Mouse (Mus musculus) right cerebral cortex, adult 18-20 months (tissue): Measurements from ENCODE around the gene Slc34a3.

Experiments used
- DNase-seq: peaks from one replicate; pipeline ENCODE4 v3.0.0; 2022; ENCODE audit warnings: mixed read lengths

Slc34a3 gene

GRCm38 (mm10) chr2:25224766-25225752 is 9.1 kb downstream of the Slc34a3 start:
- DNase-seq = peak; percentile 100

GRCm38 (mm10) chr2:25224492-25224765 is 9.7 kb downstream of the Slc34a3 start, which contains the start of gene Tubb4b:
Tubb4b (minus strand) TSS chr2:25224702.
- no peak for DNase-seq

DNA sequence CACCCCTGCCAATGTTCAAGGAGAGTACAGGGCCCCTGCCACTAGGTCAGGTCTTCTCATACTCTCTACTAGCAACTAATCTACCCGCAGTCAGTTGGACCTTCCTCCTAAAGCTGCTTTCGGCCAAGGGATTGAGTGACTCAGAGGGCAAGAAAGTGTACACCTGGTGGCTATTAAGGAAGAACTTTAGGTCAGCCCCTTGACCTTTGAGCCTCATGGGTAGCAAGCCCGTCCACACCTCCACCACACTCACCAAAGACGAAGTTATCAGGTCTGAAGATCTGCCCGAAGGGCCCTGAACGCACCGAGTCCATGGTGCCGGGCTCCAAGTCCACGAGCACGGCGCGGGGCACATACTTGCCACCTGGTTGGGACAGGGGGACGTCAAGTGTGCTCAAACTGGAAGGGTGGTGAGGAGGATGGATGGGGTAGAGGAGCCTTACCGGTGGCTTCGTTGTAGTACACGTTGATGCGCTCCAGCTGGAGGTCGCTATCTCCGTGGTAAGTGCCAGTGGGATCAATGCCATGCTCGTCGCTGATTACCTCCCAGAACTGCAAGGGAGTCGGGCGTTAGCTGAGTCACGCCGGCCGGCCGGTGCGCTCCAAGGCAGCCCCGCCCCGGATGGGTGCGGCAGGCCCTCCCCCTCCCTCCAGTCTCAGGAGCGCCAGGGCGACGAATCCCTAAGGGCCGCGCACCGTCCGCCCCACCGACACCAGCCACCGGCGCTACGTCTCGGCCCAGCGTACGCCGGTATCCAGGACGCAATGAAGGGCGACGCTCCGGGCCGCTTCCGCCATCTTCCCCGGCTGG is 10.3 kb downstream of the Slc34a3 start:
- DNase-seq = peak; percentile 82

GRCm38 (mm10) chr2:25221331-25221772 is 12.8 kb downstream of the Slc34a3 start:
- DNase-seq = no peak

DNA sequence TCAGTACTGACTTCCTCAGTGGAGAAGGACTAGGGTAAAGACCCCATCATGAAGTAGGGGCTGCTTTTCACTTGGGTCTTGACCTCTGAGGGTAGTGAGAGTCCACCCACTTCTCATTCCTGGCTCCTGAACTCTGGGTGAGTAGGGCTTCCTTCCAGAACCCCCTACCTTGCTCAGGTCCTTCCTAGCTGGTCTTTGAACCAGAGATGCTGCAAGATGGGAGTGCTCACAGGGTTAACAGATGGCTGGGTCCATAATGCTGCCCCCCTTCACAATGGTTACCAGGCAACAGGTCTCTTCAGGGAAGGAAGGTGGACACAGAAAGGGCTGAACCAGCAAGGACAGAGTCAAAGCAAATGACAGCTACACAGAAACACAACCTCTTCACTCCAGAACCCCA is 15.7 kb downstream of the Slc34a3 start, which contains the start of gene Fam166a:
Fam166a (plus strand) TSS at position 301 of the 400 bp plus-strand sequence.
- no peak for DNase-seq

- DNase-seq = no peak
Observed at GRCm38 (mm10) chr2:25217666-25218065, 16.5 kb downstream of the Slc34a3 start.

GRCm38 (mm10) chr2:25214444-25214843 is 19.7 kb downstream of the Slc34a3 start, which contains the start of gene Stpg3:
Stpg3 (minus strand) TSS chr2:25214637.
- no peak for DNase-seq

DNA sequence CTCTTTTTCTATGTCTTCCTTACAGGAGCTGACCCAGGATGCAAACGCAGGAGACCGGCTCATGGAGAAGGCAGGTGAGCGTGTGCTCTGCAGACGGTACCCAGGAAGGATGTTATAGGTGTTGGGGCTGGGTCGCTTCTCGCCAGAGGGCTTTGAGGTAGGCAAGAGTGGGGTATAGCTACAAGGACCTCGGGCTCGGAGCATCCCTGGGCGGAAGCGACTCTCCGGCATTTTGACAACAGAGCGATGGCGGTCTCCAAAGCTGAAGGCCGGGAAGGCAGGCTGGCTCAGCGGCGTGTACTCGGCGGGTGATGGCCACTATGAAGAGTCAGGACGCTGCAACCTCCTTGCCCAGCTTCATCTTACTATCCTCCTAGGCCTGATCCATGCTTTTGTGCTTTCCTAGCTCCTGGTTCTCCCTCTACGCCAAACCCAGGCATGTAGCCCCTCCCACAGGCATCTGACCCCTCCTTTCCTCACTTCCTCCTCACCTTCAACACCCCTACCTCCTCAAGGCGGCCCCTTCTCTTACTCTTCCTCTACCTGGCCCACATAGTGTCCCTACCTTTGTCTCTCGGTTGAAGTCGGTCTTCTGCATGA is 20.8 kb downstream of the Slc34a3 start:
- no peak for DNase-seq

- peak; percentile 85 for DNase-seq
Observed at GRCm38 (mm10) chr2:25211121-25211670, 23.0 kb downstream of the Slc34a3 start, which contains the start of gene Nelfb. Nelfb (minus strand) TSS chr2:25211489.

GRCm38 (mm10) chr2:25210686-25211085 is 23.5 kb downstream of the Slc34a3 start:
- no peak for DNase-seq

DNA sequence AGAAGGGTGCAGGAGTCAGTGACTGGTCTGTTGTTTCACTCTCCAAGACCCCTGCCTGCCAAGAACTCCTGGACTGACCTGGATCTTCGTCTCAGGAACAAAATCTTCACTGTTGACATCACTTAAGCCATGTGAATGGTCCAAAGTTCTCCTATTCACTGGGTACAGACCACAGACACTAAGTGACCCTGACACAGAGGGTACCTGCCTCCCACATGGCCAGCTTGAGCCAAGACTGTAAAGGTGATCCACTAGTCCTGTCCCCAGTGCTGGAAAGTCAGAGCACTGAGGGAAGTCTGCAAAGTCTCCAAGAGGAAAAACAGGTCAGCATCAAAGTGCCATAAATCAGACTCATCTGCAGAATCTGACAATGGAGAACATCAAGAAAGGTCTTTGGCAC is 26.6 kb downstream of the Slc34a3 start:
- no peak for DNase-seq

DNA sequence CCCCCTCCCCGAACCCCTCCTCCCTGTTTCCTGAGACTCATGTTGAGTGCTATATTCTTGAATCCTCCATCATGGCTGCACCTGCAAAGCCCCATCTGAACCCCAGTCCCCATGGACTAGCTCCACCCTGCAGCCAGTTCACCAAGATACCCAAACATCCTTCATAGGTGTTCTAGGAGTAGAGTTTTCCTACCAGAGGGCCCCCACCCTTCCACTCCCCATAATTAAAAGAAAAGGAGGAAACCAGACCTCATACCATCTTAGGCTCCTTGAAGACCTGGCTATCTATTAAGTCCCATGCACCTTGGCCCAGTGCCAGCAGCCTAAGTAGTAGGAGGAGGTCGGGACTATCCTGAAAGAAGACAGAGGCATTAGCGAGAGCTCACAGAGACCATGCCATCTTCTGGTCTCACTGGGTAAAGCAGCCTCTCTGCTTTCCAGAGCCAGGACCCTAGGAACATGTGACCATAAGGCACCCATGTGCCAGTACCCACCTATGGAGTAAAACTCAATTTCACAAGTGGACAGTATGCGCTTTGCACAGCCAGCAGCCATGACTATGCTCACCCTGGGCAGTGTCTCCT is 30.4 kb downstream of the Slc34a3 start:
- no peak for DNase-seq

DNA sequence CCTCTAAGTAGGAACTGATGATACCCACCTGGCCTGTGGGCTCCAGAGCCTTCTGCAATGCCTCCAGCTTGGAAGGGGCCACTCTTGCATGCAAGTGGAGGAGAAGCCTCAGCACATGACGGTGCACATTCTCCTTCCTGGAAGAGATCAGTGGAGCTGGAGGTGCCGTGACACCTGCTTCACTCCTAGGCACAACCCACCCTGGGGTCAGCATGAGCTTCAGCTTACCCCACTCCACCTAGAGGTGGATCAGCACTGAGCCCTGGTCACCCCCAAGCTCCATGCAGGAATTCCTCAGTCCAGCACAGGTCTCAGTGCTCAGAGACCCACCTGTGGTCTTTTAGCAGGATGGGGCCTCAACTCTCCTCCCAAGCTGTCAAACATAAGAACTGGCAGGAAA is 33.5 kb downstream of the Slc34a3 start:
- DNase-seq = no peak

GRCm38 (mm10) chr2:25197946-25198345 is 36.2 kb downstream of the Slc34a3 start:
- DNase-seq = no peak

GRCm38 (mm10) chr2:25197191-25197590 is 37.0 kb downstream of the Slc34a3 start:
- no peak for DNase-seq

GRCm38 (mm10) chr2:25196172-25196954 is 37.8 kb downstream of the Slc34a3 start, which contains the start of gene Tor4a:
Tor4a (minus strand) TSS chr2:25196886.
- DNase-seq = peak; percentile 18

- no peak for DNase-seq
Observed at GRCm38 (mm10) chr2:25195211-25196156, 38.7 kb downstream of the Slc34a3 start.

DNA sequence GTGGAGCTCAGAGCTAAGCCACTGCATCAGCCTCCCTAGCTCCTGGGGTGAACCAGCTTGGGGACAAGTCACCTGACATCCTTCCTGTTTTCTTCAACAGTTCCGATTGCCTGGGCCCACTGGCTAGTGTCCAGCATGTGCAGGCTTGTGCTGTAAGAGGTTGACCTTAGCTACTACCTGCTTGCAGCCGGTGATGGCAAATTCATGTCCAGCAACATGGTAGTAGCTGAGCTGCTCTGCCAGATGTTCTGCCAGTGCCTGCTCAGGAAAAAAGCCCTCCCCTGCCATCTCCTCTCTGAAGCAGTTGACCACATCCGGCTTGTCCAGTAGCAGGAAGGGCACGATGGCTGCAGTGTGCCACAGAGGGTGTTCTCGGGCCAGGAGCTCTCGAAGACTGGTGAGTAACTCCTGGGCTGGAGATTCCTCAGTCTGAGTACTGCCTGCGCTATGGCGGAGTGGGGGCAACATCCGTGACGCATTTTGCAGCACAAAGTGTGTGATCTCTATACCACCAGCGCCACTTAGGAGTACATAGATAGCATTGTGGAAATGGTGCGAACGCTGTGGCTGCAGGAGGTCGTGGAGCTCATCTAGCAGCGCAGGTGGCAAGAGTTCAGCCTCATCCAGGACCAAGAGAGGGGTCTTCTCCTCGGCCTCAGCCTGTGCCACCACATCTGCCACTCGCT is 39.5 kb downstream of the Slc34a3 start:
- no peak for DNase-seq

DNA sequence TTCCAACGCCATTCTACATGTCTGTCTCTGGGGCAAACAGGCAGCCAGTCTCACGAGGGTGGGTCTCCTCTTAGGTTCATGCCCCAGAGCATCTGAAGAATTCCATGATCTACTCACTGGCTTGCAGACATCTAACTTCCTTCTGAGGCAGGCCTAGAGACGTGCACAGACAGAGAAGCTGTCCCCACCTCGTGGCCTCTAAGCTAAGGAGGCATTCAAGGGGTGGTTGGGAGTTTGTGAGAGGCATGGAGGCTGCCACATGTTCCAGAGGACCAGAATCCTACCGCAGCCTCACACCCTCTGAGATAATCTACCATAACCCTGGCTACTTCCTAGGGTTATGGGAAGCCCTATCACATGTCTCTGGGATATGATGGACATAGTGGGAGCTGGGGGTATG is 40.2 kb downstream of the Slc34a3 start:
- DNase-seq = no peak
